Mouse (Mus musculus) E14TG2a.4 (cell line): ENCODE data around the gene Mfsd4b3.
"Not testable (repeated sequence)": the region's sequence is repeated elsewhere in the genome, so short reads cannot be mapped to it uniquely, and the experiment has no call there.

Source experiments
- H3K27me3 ChIP-seq: 2 replicates; pipeline ENCODE4 v1.6.1; 2014; ENCODE audit warnings: low read length, control low read depth; ENCODE audit not compliant: insufficient read depth
- H3K36me3 ChIP-seq: 2 replicates; pipeline ENCODE4 v1.6.1; 2014; ENCODE audit warnings: low read length, control low read depth; ENCODE audit not compliant: insufficient read depth
- H3K4me1 ChIP-seq: replicated peaks from 2 replicates; pipeline ENCODE4 v1.6.1; 2014; ENCODE audit warnings: low read depth, low read length, control low read depth
- H3K4me3 ChIP-seq: replicated peaks from 2 replicates; pipeline ENCODE4 v1.5.1; 2014; ENCODE audit warnings: mild to moderate bottlenecking, low read length
- H3K9me3 ChIP-seq: 2 replicates; pipeline ENCODE4 v1.6.1; 2014; ENCODE audit warnings: low read length, control low read depth
- CTCF ChIP-seq: conservative IDR thresholded peaks from 2 replicates; pipeline ENCODE4 v1.5.1; 2014; ENCODE audit warnings: low read length
- NANOG ChIP-seq: IDR thresholded peaks from 2 replicates; pipeline ENCODE4 v1.6.1; 2014; ENCODE audit warnings: borderline replicate concordance, low read length, mixed read lengths
- POU5F1 ChIP-seq: IDR thresholded peaks from 2 replicates; pipeline ENCODE4 v1.6.1; 2014; ENCODE audit warnings: low read length, borderline replicate concordance

Mfsd4b3 gene

GRCm38 (mm10) chr10:39959761-39960440 is at the start of gene Mfsd4b3:
Gene Mfsd4b3 (minus strand): TSS chr10:39960153.
- TF ChIP-seq NANOG (no peak), CTCF (peak; percentile 82)
- H3K9me3 ChIP-seq: peaks cover 7% of the 10 kb centered on the region; the same call in 1 of the 2 replicates
- H3K36me3 ChIP-seq: no peaks in the 10 kb centered on the region
- peaks cover 41% of the 10 kb centered on the region for H3K27me3 ChIP-seq
- peaks cover 14% of the 10 kb centered on the region; the same call in 1 of the 2 replicates for H3K4me1 ChIP-seq
- peak within 1 kb of the TSS; percentile 82 for H3K4me3 ChIP-seq

GRCm38 (mm10) chr10:40009591-40009990 is 49.6 kb upstream of the Mfsd4b3 start:
- H3K36me3 ChIP-seq: no peaks in the 10 kb centered on the region
- no peak for TF ChIP-seq NANOG
- no peak for TF ChIP-seq CTCF
- no peak for TF ChIP-seq POU5F1
- peaks cover 6% of the 10 kb centered on the region for H3K27me3 ChIP-seq
- H3K9me3 ChIP-seq: no peaks in the 10 kb centered on the region
- no peak overlapping the region for H3K4me3 ChIP-seq
- peaks cover 30% of the 10 kb centered on the region for H3K4me1 ChIP-seq

- H3K27me3 ChIP-seq, H3K4me3 ChIP-seq, H3K9me3 ChIP-seq, H3K36me3 ChIP-seq: not testable (repeated sequence)
- peaks cover 30% of the 10 kb centered on the region for H3K4me1 ChIP-seq
Measured at GRCm38 (mm10) chr10:40008847-40009246, 48.9 kb upstream of the Mfsd4b3 start.

- Histone ChIP-seq H3K4me3 (no peak overlapping the region), H3K4me1 (peaks cover 30% of the 10 kb centered on the region), H3K36me3 (no peaks in the 10 kb centered on the region), H3K27me3 (peaks cover 6% of the 10 kb centered on the region), H3K9me3 (no peaks in the 10 kb centered on the region)
- TF ChIP-seq CTCF (no peak), POU5F1 (no peak), NANOG (no peak)
Measured at GRCm38 (mm10) chr10:40007953-40008352, 48.0 kb upstream of the Mfsd4b3 start.

GRCm38 (mm10) chr10:40006963-40007362 is 47.0 kb upstream of the Mfsd4b3 start:
- H3K9me3 ChIP-seq: no peaks in the 10 kb centered on the region
- H3K4me3 ChIP-seq: peak overlapping the region; percentile 58
- H3K4me1 ChIP-seq: peaks cover 30% of the 10 kb centered on the region
- no peaks in the 10 kb centered on the region for H3K36me3 ChIP-seq
- no peak for TF ChIP-seq POU5F1
- TF ChIP-seq CTCF: no peak
- no peak for TF ChIP-seq NANOG
- H3K27me3 ChIP-seq: peaks cover 6% of the 10 kb centered on the region

- Histone ChIP-seq H3K27me3 (0 out of 2 replicates have a peak, but pooled peaks cover 3% of the 10 kb centered on the region), H3K4me1 (peaks cover 11% of the 10 kb centered on the region), H3K4me3 (no peak overlapping the region), H3K9me3 (peaks cover 17% of the 10 kb centered on the region), H3K36me3 (no peaks in the 10 kb centered on the region)
- TF ChIP-seq POU5F1 (no peak), CTCF (no peak), NANOG (no peak)
Measured at GRCm38 (mm10) chr10:40000746-40001145, 40.8 kb upstream of the Mfsd4b3 start.

- no peak overlapping the region for H3K4me3 ChIP-seq
- H3K27me3 ChIP-seq: peaks cover 16% of the 10 kb centered on the region
- H3K9me3 ChIP-seq: peaks cover 19% of the 10 kb centered on the region
- no peaks in the 10 kb centered on the region for H3K36me3 ChIP-seq
- no peak for TF ChIP-seq POU5F1
- no peak for TF ChIP-seq NANOG
- TF ChIP-seq CTCF: no peak
- H3K4me1 ChIP-seq: 0 out of 2 replicates have a peak, but pooled peaks cover 4% of the 10 kb centered on the region
Measured at GRCm38 (mm10) chr10:39991155-39991554, 31.2 kb upstream of the Mfsd4b3 start.

GRCm38 (mm10) chr10:39986466-39986865 is 26.5 kb upstream of the Mfsd4b3 start, which contains the start of gene Mfsd4b5:
Gene Mfsd4b5 (minus strand): TSS chr10:39986646.
- Histone ChIP-seq H3K36me3 (no peaks in the 10 kb centered on the region), H3K27me3 (peaks cover 19% of the 10 kb centered on the region)

GRCm38 (mm10) chr10:39982604-39983003 is 22.7 kb upstream of the Mfsd4b3 start:
- H3K36me3 ChIP-seq: 0 out of 2 replicates have a peak, but pooled peaks cover 6% of the 10 kb centered on the region
- TF ChIP-seq NANOG (no peak), CTCF (no peak), POU5F1 (no peak)

More at GRCm38 (mm10) chr10:39986466-39986865, 26.5 kb upstream of the Mfsd4b3 start, which contains the start of gene Mfsd4b5:
- TF ChIP-seq POU5F1 (no peak), CTCF (no peak)
- H3K4me3 ChIP-seq: no peak within 1 kb of the TSS
- 0 out of 2 replicates have a peak, but pooled peaks cover 4% of the 10 kb centered on the region for H3K4me1 ChIP-seq
- H3K9me3 ChIP-seq: no peaks in the 10 kb centered on the region

More at GRCm38 (mm10) chr10:39982604-39983003, 22.7 kb upstream of the Mfsd4b3 start:
- Histone ChIP-seq H3K9me3 (peaks cover 28% of the 10 kb centered on the region), H3K27me3 (peaks cover 18% of the 10 kb centered on the region), H3K4me3 (no peak overlapping the region), H3K4me1 (0 out of 2 replicates have a peak, but pooled peaks cover 4% of the 10 kb centered on the region)
